Mouse (Mus musculus): Measurements from ENCODE around the gene Mpzl3.

- TF ChIP-seq MAZ (IDR thresholded peaks at IDR 0.05; ENCODE audit: low read depth, low read length) = no peak
- TF ChIP-seq CTCF (conservative IDR thresholded peaks at IDR 0.05 in 1 of 2, IDR thresholded peaks at IDR 0.05 in 1 of 2; ENCODE audit: low read depth in 2 of 2, low read length in 2 of 2) = no peak
- no peak for TF ChIP-seq POLR2A (IDR thresholded peaks at IDR 0.05; ENCODE audit: low read depth, low read length)
- TF ChIP-seq CHD2 (IDR thresholded peaks at IDR 0.05; ENCODE audit: low read length) = no peak
- TF ChIP-seq MXI1 (IDR thresholded peaks at IDR 0.05; ENCODE audit: low read depth, low read length) = no peak
These were observed 8.0 kb upstream of the Mpzl3 start for GRCm38 (mm10) chr9:45046973-45047372.

Data from CH12.LX (cell line).